Mouse (Mus musculus) thymus, adult 2 months (tissue): ENCODE data around the gene Cstb. TPM values are rescaled to one million over a fixed set of nuclear protein-coding genes. Genes with fewer than 3 reads are reported as not detected.

Source experiments
- DNase-seq: peaks from one replicate; pipeline ENCODE4 v3.0.0; 2021
- H3K27ac ChIP-seq: fragments of 200-500 bp; 2 replicates; pipeline ENCODE4 v1.5.1; 2012; ENCODE audit warnings: low read length, control low read depth; ENCODE audit not compliant: control insufficient read depth, insufficient read depth
- H3K27me3 ChIP-seq: fragments of 200-500 bp; 2 replicates; pipeline ENCODE4 v1.6.1; 2012; ENCODE audit warnings: mild to moderate bottlenecking, low read length, moderate library complexity, mixed read lengths; ENCODE audit not compliant: control insufficient read depth, insufficient read depth
- H3K36me3 ChIP-seq: fragments of 200-500 bp; 2 replicates; pipeline ENCODE4 v1.6.1; 2012; ENCODE audit warnings: mild to moderate bottlenecking, low read length, moderate library complexity; ENCODE audit not compliant: control insufficient read depth, insufficient read depth
- H3K4me1 ChIP-seq: fragments of 200-500 bp; replicated peaks from 2 replicates; pipeline ENCODE4 v1.6.1; 2012; ENCODE audit warnings: low read length; ENCODE audit not compliant: control insufficient read depth, insufficient read depth
- H3K4me3 ChIP-seq: fragments of 200-500 bp; 2 replicates; pipeline ENCODE4 v1.5.1; 2012; ENCODE audit warnings: mild to moderate bottlenecking, low read length, control low read depth, moderate library complexity; ENCODE audit not compliant: control insufficient read depth, insufficient read depth
- CTCF ChIP-seq: fragments of 200-500 bp; IDR thresholded peaks from 2 replicates; pipeline ENCODE4 v1.5.1; 2012; ENCODE audit warnings: mild to moderate bottlenecking, control low read depth, low read length, moderate library complexity, borderline replicate concordance; ENCODE audit not compliant: control insufficient read depth, poor library complexity, insufficient read depth; ENCODE audit errors: extremely low read depth
- POLR2A ChIP-seq: fragments of 200-500 bp; IDR thresholded peaks from 2 replicates; pipeline ENCODE4 v1.6.1; 2012; ENCODE audit warnings: mild to moderate bottlenecking, low read length, control low read depth, moderate library complexity; ENCODE audit not compliant: control insufficient read depth, poor library complexity, insufficient read depth; ENCODE audit errors: extremely low read depth
- WGBS: fragments of 180-500 bp; shearing (Covaris S2); methylation state at CpG from one replicate; pipeline ENCODE4 v1.1.7; 2018; 5-methylcytosine and 5-hydroxymethylcytosine counted together
- polyA plus RNA-seq: library from polyadenylated mRNA; depleted of rRNA; stranded (reverse); fragments of >200 nt; gene quantifications from 2 replicates; pipeline ENCODE4 v1.2.3, GENCODE M21; 2012

The Cstb gene
- polyA plus RNA-seq, 1 experiment: 247 TPM

DNA sequence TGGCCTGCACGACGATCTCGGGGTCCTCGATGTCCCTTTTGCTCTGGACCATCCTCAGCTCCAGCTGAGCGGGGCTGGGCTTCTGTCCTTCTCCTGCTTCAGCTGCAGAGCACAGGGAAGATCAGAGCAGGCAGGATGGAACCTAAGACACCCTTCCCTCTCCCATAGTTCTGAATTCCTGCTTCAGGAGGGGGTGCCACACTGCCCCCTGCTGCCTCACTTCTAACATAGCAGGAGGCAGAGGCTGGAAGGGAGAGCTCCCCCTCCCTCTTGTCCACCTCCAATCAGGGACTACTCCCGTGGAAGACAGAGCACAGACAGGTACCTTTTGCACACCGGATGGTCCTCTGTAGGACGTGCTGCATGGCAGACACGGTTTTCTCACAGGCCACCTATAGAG is 15.3 kb downstream of the Cstb start:
- peak; percentile 27 for DNase-seq
- no peaks in the 10 kb centered on the region for H3K4me1 ChIP-seq
- WGBS: 87% methylated on average over 9 of the region's 9 CpGs
- no peak overlapping the region for H3K4me3 ChIP-seq
- no peaks in the 10 kb centered on the region for H3K27me3 ChIP-seq
- no peaks in the 10 kb centered on the region; the same call in 1 of the 2 replicates for H3K36me3 ChIP-seq
- H3K27ac ChIP-seq: no peak overlapping the region
- TF ChIP-seq CTCF (peak; percentile 74), POLR2A (no peak)

DNA sequence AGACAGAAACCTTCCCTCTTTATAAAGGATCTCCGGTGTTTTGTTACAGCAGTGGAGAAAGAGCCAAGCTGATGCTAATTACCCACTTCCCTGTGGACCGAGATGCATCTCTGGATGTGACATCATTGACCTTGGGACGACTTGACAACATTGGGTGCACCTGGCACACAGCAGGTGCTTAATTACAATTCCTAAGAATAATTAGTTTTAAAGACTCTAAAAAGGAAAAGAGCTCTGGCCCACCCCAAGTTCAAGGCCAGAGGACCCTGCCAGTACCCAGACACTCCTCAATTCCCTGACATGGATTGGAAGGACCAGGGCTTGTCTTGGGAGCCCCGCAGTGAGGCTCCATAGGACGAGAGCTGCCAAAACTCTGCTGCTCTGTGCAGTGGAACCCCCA is 16.1 kb downstream of the Cstb start:
- WGBS: 97% methylated on average over 5 of the region's 5 CpGs
- H3K36me3 ChIP-seq: no peaks in the 10 kb centered on the region; the same call in 1 of the 2 replicates
- no peak for TF ChIP-seq CTCF
- no peak for TF ChIP-seq POLR2A

DNA sequence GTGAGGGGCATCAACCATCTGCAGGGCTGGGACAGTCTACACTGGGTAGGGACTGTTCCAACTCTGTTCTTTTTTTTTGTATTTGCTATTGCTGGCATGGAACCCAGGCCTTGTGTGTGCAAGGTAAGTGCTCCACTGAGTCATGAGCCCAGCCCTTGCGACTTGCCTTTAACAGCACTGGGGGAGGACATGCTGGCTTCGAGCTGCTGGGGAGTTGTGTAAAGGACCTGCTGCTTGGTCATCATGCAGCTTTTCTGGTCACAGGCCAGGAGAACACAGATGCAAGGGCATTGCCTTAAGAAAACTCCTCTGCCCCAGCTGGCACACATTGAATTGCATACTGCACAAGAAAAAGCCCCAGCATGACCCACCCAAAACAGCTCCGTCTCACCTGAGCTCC is 16.8 kb downstream of the Cstb start:
- Histone ChIP-seq H3K27me3 (no peaks in the 10 kb centered on the region), H3K4me1 (no peaks in the 10 kb centered on the region), H3K36me3 (no peaks in the 10 kb centered on the region; the same call in 1 of the 2 replicates), H3K27ac (no peak overlapping the region), H3K4me3 (no peak overlapping the region)
- TF ChIP-seq POLR2A: no peak
- no peak for TF ChIP-seq CTCF
- no peak for DNase-seq
- WGBS: 98% methylated on average over 3 of the region's 3 CpGs

More for the DNA sequence above, 16.1 kb downstream of the Cstb start:
- Histone ChIP-seq H3K27ac (no peak overlapping the region), H3K4me3 (no peak overlapping the region), H3K4me1 (no peaks in the 10 kb centered on the region), H3K27me3 (no peaks in the 10 kb centered on the region)
- DNase-seq: no peak

DNA sequence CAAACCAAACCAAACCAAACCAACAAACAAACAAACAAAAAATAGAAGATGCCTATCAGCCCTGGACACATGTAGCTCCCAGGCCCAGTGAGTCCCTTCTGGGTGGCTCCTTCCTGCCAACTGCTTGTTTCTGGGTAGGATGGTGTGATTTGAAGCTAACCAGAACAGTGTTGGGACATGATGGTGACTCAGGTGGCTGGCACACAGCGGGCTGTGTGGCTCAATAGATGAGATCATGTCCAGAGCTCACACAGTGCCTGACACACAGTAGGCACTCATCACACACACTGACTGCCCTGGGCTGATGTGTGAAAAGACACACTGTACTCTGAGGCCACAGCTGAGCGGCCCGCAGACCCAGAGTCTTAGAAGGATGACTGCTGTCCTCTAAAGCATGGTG is 20.7 kb downstream of the Cstb start:
- Histone ChIP-seq H3K4me3 (no peak overlapping the region), H3K4me1 (no peaks in the 10 kb centered on the region), H3K27ac (no peak overlapping the region), H3K36me3 (peaks cover 3% of the 10 kb centered on the region; the same call in 1 of the 2 replicates), H3K27me3 (no peaks in the 10 kb centered on the region)
- DNase-seq: no peak
- TF ChIP-seq POLR2A (no peak), CTCF (no peak)
- WGBS: 98% methylated on average over 3 of the region's 3 CpGs

DNA sequence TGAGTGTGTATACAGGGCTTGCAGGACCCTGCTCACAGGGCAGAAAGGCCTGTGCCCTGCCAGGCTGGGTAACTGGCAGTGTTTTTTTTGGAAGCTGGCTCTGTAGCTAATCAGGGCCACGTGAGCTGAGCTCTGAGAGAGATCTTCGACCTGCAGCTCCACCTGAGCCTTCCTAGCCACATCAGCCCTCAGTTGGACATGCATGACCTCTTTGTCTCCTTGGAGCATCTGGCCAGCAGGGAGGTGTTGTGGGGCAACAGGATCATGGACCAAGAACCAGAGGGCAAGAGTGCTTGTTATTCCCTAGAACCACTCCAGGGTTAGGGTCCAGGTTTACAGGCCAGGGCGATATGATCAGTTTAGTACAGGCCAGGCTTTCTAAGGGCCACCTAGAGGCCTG is 21.9 kb downstream of the Cstb start:
- no peak for DNase-seq
- Histone ChIP-seq H3K36me3 (peaks cover 3% of the 10 kb centered on the region; the same call in 1 of the 2 replicates), H3K4me3 (no peak overlapping the region), H3K27ac (no peak overlapping the region), H3K4me1 (no peaks in the 10 kb centered on the region), H3K27me3 (no peaks in the 10 kb centered on the region)
- TF ChIP-seq POLR2A (no peak), CTCF (no peak)
- 92% methylated on average over 3 of the region's 3 CpGs for WGBS

DNA sequence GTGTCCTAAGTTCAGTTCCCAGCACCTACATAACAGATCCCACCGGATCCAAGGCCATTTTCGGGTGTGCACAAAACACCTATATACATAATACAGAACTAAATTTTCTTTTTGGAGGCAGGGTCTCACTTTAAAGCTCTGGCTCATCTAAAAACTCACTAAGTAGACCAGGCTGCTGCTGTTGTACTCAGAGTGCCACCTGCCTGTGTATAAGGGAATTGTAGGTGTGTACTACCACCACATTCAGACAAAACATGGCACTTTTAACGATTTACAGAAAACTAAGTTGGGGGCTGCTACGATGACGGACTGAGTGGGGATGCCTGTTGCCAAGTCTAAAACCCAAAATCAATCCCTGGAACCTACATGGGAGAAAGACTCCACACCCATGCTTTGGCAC is 25.3 kb downstream of the Cstb start:
- no peaks in the 10 kb centered on the region for H3K4me1 ChIP-seq
- TF ChIP-seq POLR2A (no peak), CTCF (no peak)
- no peak overlapping the region for H3K4me3 ChIP-seq
- no peak for DNase-seq
- H3K27me3 ChIP-seq: no peaks in the 10 kb centered on the region
- H3K36me3 ChIP-seq: peaks cover 3% of the 10 kb centered on the region; the same call in 1 of the 2 replicates
- 92% methylated on average over 5 of the region's 5 CpGs for WGBS
- H3K27ac ChIP-seq: no peak overlapping the region

DNA sequence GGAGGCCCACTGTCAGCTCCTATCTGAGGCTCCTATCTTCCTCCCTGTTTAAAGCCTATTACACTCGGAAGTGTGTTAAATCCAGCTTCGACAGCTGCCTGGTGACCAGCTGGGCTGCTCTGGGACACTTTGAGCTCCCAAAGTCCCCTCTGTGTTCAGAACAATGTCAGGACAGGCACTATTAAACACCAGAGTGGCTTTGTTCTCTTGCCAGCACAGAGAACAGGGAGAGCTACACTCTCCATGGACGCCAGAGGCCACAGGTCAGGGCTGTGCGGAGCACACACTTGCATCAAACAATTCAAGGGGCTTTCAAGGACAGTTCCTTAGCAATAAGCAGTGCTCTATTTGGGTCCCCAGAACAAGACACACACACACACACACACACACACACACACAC is 27.2 kb downstream of the Cstb start:
- no peak for TF ChIP-seq POLR2A
- no peak for TF ChIP-seq CTCF
- Histone ChIP-seq H3K4me3 (no peak overlapping the region), H3K4me1 (peaks cover 13% of the 10 kb centered on the region), H3K27ac (no peak overlapping the region), H3K36me3 (peaks cover 3% of the 10 kb centered on the region; the same call in 1 of the 2 replicates), H3K27me3 (no peaks in the 10 kb centered on the region)
- WGBS: 93% methylated on average over 4 of the region's 4 CpGs
- no peak for DNase-seq
